Mouse (Mus musculus) liver, adult 2 months (tissue): ENCODE measurements at regions not wholly inside any gene's neighbourhood (a gene's known extent, or its start where the extent isn't known, plus 50 kb on each side); places are given as distances from the start of the nearest gene placed in this dataset.

ENCODE experiments used
- DNase-seq: peaks from one replicate; pipeline ENCODE4 v3.0.0-alpha.2; 2011; ENCODE audit warnings: low read depth, low spot score; ENCODE audit errors: extremely low read depth
- H3K27ac ChIP-seq: fragments of 200-500 bp; replicated peaks from 2 replicates; pipeline ENCODE4 v1.5.1; 2012; ENCODE audit warnings: low read depth, mild to moderate bottlenecking, control low read depth, inconsistent platforms, low read length; ENCODE audit not compliant: insufficient read depth
- H3K27me3 ChIP-seq: fragments of 200-500 bp; 2 replicates; pipeline ENCODE4 v1.6.1; 2012; ENCODE audit warnings: mild to moderate bottlenecking, moderate library complexity, low read length, inconsistent platforms; ENCODE audit not compliant: control insufficient read depth, insufficient read depth
- H3K36me3 ChIP-seq: fragments of 200-500 bp; 2 replicates; pipeline ENCODE4 v1.6.1; 2012; ENCODE audit warnings: low read length, inconsistent platforms; ENCODE audit not compliant: control insufficient read depth, insufficient read depth
- H3K4me1 ChIP-seq: fragments of 200-500 bp; 2 replicates; pipeline ENCODE4 v1.6.1; 2011; ENCODE audit warnings: low read length; ENCODE audit not compliant: control insufficient read depth, insufficient read depth
- H3K4me3 ChIP-seq: fragments of 200-500 bp; 2 replicates; pipeline ENCODE4 v1.5.1; 2011; ENCODE audit warnings: low read depth, mild to moderate bottlenecking, control low read depth, low read length, moderate library complexity; ENCODE audit not compliant: insufficient read depth
- H3K79me2 ChIP-seq: fragments of 200-500 bp; 2 replicates; pipeline ENCODE4 v1.6.1; 2012; ENCODE audit warnings: inconsistent platforms, mild to moderate bottlenecking, low read length, moderate library complexity; ENCODE audit not compliant: control insufficient read depth, insufficient read depth
- H3K9ac ChIP-seq: fragments of 200-500 bp; 2 replicates; pipeline ENCODE4 v1.6.1; 2012; ENCODE audit warnings: low read depth, mild to moderate bottlenecking, control low read depth, inconsistent platforms, low read length
- CTCF ChIP-seq: fragments of 200-500 bp; IDR thresholded peaks from 2 replicates; pipeline ENCODE4 v1.5.1; 2011; ENCODE audit warnings: low read depth, low read length, control low read depth
- POLR2A ChIP-seq: fragments of 200-500 bp; IDR thresholded peaks from 2 replicates; pipeline ENCODE4 v1.6.1; 2011; ENCODE audit warnings: low read length, control low read depth; ENCODE audit not compliant: insufficient read depth; ENCODE audit errors: extremely low read depth
- WGBS: fragments of 180-500 bp; shearing (Covaris S2); methylation state at CpG from one replicate; pipeline ENCODE4 v1.1.7; 2018; 5-methylcytosine and 5-hydroxymethylcytosine counted together

DNA sequence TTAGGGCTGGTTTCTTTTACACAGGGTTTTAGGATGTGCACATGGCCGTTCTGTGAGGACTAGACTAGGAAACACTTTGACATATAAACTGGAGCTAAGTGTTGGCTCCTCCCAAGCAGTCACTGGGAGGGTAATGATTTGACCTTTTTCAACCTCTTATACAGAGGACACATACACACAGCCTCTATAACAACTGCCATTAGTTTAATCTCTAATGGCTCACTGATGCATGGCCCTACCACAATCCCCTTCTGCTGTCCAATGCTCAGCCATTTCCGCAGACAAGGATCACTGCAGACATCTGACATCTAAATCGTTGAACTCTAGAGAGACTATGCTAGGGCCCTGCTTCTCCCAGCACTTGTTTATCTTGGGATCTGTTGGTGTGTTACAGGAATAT is 481.5 kb downstream of the Etnk1 start:
- H3K4me3 ChIP-seq: no peak overlapping the region
- no peak overlapping the region for H3K9ac ChIP-seq
- no peaks in the 10 kb centered on the region for H3K36me3 ChIP-seq
- H3K27ac ChIP-seq: no peak overlapping the region
- H3K27me3 ChIP-seq: no peaks in the 10 kb centered on the region
- 88% methylated on average over 3 of the region's 3 CpGs for WGBS
- DNase-seq: no peak
- TF ChIP-seq CTCF (no peak), POLR2A (no peak)
- no peaks in the 10 kb centered on the region; the same call in none of the 2 replicates for H3K4me1 ChIP-seq
- H3K79me2 ChIP-seq: no peaks in the 10 kb centered on the region

GRCm38 (mm10) chr6:143656576-143656975 is 489.6 kb downstream of the Etnk1 start:
- no peaks in the 10 kb centered on the region for H3K36me3 ChIP-seq
- H3K79me2 ChIP-seq: no peaks in the 10 kb centered on the region
- no peaks in the 10 kb centered on the region for H3K4me1 ChIP-seq
- no peaks in the 10 kb centered on the region for H3K27me3 ChIP-seq
- no peak overlapping the region for H3K27ac ChIP-seq
- DNase-seq: no peak
- H3K4me3 ChIP-seq: no peak overlapping the region
- H3K9ac ChIP-seq: no peak overlapping the region
- 85% methylated on average over 5 of the region's 5 CpGs for whole genome bisulfite sequencing
- TF ChIP-seq POLR2A: no peak
- no peak for TF ChIP-seq CTCF

GRCm38 (mm10) chr6:143660837-143661236 is 493.8 kb downstream of the Etnk1 start:
- no peak for DNase-seq
- no peak for TF ChIP-seq CTCF
- TF ChIP-seq POLR2A: no peak
- no peaks in the 10 kb centered on the region for H3K79me2 ChIP-seq
- no peak overlapping the region for H3K9ac ChIP-seq
- H3K27ac ChIP-seq: no peak overlapping the region
- 83% methylated on average over 3 of the region's 3 CpGs for WGBS
- H3K36me3 ChIP-seq: no peaks in the 10 kb centered on the region
- H3K4me1 ChIP-seq: no peaks in the 10 kb centered on the region
- H3K27me3 ChIP-seq: no peaks in the 10 kb centered on the region
- H3K4me3 ChIP-seq: no peak overlapping the region

- WGBS: 90% methylated on average over 7 of the region's 7 CpGs
- H3K79me2 ChIP-seq: no peaks in the 10 kb centered on the region
Observed at GRCm38 (mm10) chr6:143663306-143663705, 496.3 kb downstream of the Etnk1 start.

DNA sequence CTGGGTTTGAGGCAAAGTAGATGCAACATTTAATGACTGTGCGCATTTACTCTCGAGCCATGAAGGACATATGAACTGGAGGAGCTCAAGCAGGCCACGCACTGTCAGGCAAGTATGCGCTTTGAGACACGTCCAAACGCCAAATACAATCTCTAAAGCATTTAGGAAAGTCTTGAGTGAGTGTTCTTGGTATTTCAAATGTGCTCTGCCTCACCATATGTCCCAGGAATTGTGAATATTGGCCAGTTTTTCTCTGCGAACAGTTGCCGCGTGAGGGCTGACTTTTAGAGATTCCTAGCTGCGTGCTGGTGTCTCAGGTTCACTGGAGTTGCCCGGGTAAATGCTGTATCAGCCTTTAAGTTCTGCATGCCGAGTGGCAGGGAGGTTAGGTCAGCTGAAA is 498.4 kb downstream of the Etnk1 start:
- Histone ChIP-seq H3K79me2 (no peaks in the 10 kb centered on the region), H3K27me3 (no peaks in the 10 kb centered on the region), H3K4me3 (no peak overlapping the region), H3K27ac (no peak overlapping the region), H3K9ac (no peak overlapping the region), H3K36me3 (no peaks in the 10 kb centered on the region), H3K4me1 (no peaks in the 10 kb centered on the region)
- TF ChIP-seq POLR2A (no peak), CTCF (no peak)
- no peak for DNase-seq
- 90% methylated on average over 12 of the region's 12 CpGs for WGBS

More at GRCm38 (mm10) chr6:143663306-143663705, 496.3 kb downstream of the Etnk1 start:
- DNase-seq: no peak
- Histone ChIP-seq H3K9ac (no peak overlapping the region), H3K36me3 (no peaks in the 10 kb centered on the region), H3K27me3 (no peaks in the 10 kb centered on the region), H3K27ac (no peak overlapping the region), H3K4me1 (no peaks in the 10 kb centered on the region), H3K4me3 (no peak overlapping the region)
- TF ChIP-seq POLR2A (no peak), CTCF (no peak)

- Histone ChIP-seq H3K4me1 (no peaks in the 10 kb centered on the region), H3K79me2 (no peaks in the 10 kb centered on the region), H3K9ac (no peak overlapping the region), H3K4me3 (no peak overlapping the region), H3K27me3 (no peaks in the 10 kb centered on the region), H3K27ac (no peak overlapping the region), H3K36me3 (no peaks in the 10 kb centered on the region)
- WGBS: 74% methylated on average over 4 of the region's 4 CpGs
- TF ChIP-seq POLR2A: no peak
- TF ChIP-seq CTCF: no peak
- no peak for DNase-seq
Observed at GRCm38 (mm10) chr6:143668551-143668950, 501.5 kb downstream of the Etnk1 start.
